Mouse (Mus musculus) stomach, postnatal 0 days (tissue): ENCODE measurements around the gene Zfp384. TPM values are rescaled to one million over a fixed set of nuclear protein-coding genes. Genes with fewer than 3 reads are reported as not detected.
A peak's percentile ranks its signal among the peaks of the same experiment; 100 is the strongest.

Experiments used
- ATAC-seq: fragments of 200-750 bp; cut with Nextera tagmentation; 2 replicates; pipeline ENCODE4 v1.8.0; 2017; ENCODE audit not compliant: low FRiP score, low TSS enrichment
- DNase-seq: peaks from one replicate; pipeline ENCODE4 v3.0.0-alpha.2; 2016; ENCODE audit warnings: low spot score
- H3K27ac ChIP-seq: fragments of 300-500 bp; sonication (generic); replicated peaks from 2 replicates; pipeline ENCODE4 v1.5.1; 2014; ENCODE audit warnings: mild to moderate bottlenecking, control low read depth
- H3K27me3 ChIP-seq: fragments of 300-500 bp; sonication (generic); 2 replicates; pipeline ENCODE4 v1.6.1; 2014; ENCODE audit warnings: low read length; ENCODE audit not compliant: control insufficient read depth, insufficient read depth
- H3K36me3 ChIP-seq: fragments of 300-500 bp; sonication (generic); 2 replicates; pipeline ENCODE4 v1.6.1; 2014; ENCODE audit warnings: low read length, mixed read lengths; ENCODE audit not compliant: control insufficient read depth, insufficient read depth
- H3K4me1 ChIP-seq: fragments of 300-500 bp; sonication (generic); replicated peaks from 2 replicates; pipeline ENCODE4 v1.6.1; 2014; ENCODE audit warnings: antibody characterized with exemption; ENCODE audit not compliant: control insufficient read depth, insufficient read depth
- H3K4me2 ChIP-seq: fragments of 300-500 bp; sonication (generic); replicated peaks from 2 replicates; pipeline ENCODE4 v1.6.1; 2014; ENCODE audit warnings: low read depth, mild to moderate bottlenecking, control low read depth, moderate library complexity
- H3K4me3 ChIP-seq: fragments of 300-500 bp; sonication (generic); 2 replicates; pipeline ENCODE4 v1.5.1; 2014; ENCODE audit warnings: low read depth, low read length, control low read depth
- H3K9ac ChIP-seq: fragments of 300-500 bp; sonication (generic); 2 replicates; pipeline ENCODE4 v1.6.1; 2014; ENCODE audit warnings: mild to moderate bottlenecking, low read length, control low read depth, mixed read lengths
- H3K9me3 ChIP-seq: fragments of 300-500 bp; sonication (generic); 2 replicates; pipeline ENCODE4 v1.6.1; 2016; ENCODE audit warnings: low read length; ENCODE audit not compliant: control insufficient read depth
- CTCF ChIP-seq: IDR thresholded peaks from 2 replicates; pipeline ENCODE4 v1.5.1; 2016; ENCODE audit warnings: antibody characterized with exemption, low read depth, mild to moderate bottlenecking, moderate library complexity
- EP300 ChIP-seq: optimal IDR thresholded peaks from 2 replicates; pipeline ENCODE3; 2016; ENCODE audit warnings: antibody characterized with exemption
- WGBS: fragments of 180-500 bp; shearing (Covaris S2); extraction: QIAGEN DNeasy Blood & Tissue Kit; methylation state at CpG from one replicate; pipeline ENCODE4 v1.1.7; 2014; 5-methylcytosine and 5-hydroxymethylcytosine counted together
- polyA plus RNA-seq: library from polyadenylated mRNA; unstranded; fragments of >200 nt; fragmentation: Nextera tagmentation; extraction: Ambion mirVana; gene quantifications from 2 replicates; pipeline ENCODE4 v1.2.1, GENCODE M21; 2015

Gene Zfp384
- polyA plus RNA-seq: 7.0 and 7.2 TPM in 2 replicates

- Histone ChIP-seq H3K27me3 (no peaks in the 10 kb centered on the region), H3K36me3 (no peaks in the 10 kb centered on the region), H3K4me1 (no peaks in the 10 kb centered on the region), H3K4me3 (peak within 1 kb of the TSS; percentile 83), H3K9me3 (no peaks in the 10 kb centered on the region), H3K27ac (peak within 1 kb of the TSS; percentile 99), H3K4me2 (peak within 1 kb of the TSS; percentile 72), H3K9ac (peak within 1 kb of the TSS; percentile 94)
- no peak for DNase-seq
- ATAC-seq: no peak
- WGBS: 5% methylated on average over 3 of the region's 3 CpGs
- no peak for TF ChIP-seq EP300
- TF ChIP-seq CTCF: no peak
Measured at GRCm38 (mm10) chr6:125009129-125009180, at the start of gene Zfp384. Zfp384 (plus strand) TSS chr6:125009145.

GRCm38 (mm10) chr6:124959960-124960359 is 49.0 kb upstream of the Zfp384 start:
- WGBS: 90% methylated on average over 13 of the region's 13 CpGs
- H3K27me3 ChIP-seq: no peaks in the 10 kb centered on the region
- 0 out of 2 replicates have a peak, but pooled peaks cover 4% of the 10 kb centered on the region for H3K4me1 ChIP-seq
- TF ChIP-seq EP300 (no peak), CTCF (no peak)
- no peak overlapping the region for H3K9ac ChIP-seq
- H3K4me3 ChIP-seq: no peak overlapping the region
- H3K36me3 ChIP-seq: peaks cover 19% of the 10 kb centered on the region
- no peak for DNase-seq
- no peak for ATAC-seq
- no peak overlapping the region for H3K4me2 ChIP-seq
- no peaks in the 10 kb centered on the region for H3K9me3 ChIP-seq
- no peak overlapping the region for H3K27ac ChIP-seq

- no peak overlapping the region for H3K4me2 ChIP-seq
- 0 out of 2 replicates have a peak, but pooled peaks cover 5% of the 10 kb centered on the region for H3K4me1 ChIP-seq
- H3K9ac ChIP-seq: no peak overlapping the region
- H3K36me3 ChIP-seq: peaks cover 19% of the 10 kb centered on the region
- H3K4me3 ChIP-seq: no peak overlapping the region
- no peaks in the 10 kb centered on the region for H3K9me3 ChIP-seq
- ATAC-seq (no peak), DNase-seq (no peak)
- 97% methylated on average over 12 of the region's 12 CpGs for WGBS
- H3K27ac ChIP-seq: no peak overlapping the region
- no peaks in the 10 kb centered on the region for H3K27me3 ChIP-seq
- TF ChIP-seq EP300 (no peak), CTCF (no peak)
Measured at GRCm38 (mm10) chr6:124961021-124961420, 47.9 kb upstream of the Zfp384 start.

- peak overlapping the region; percentile 81 for H3K4me3 ChIP-seq
- H3K9ac ChIP-seq: peak overlapping the region; percentile 84
- peaks cover 6% of the 10 kb centered on the region; the same call in 1 of the 2 replicates for H3K36me3 ChIP-seq
- H3K4me2 ChIP-seq: peak overlapping the region; percentile 82
- H3K27me3 ChIP-seq: no peaks in the 10 kb centered on the region
- TF ChIP-seq CTCF (peak; percentile 25), EP300 (no peak)
- H3K27ac ChIP-seq: peak overlapping the region; percentile 90
- 0 out of 2 replicates have a peak, but pooled peaks cover 6% of the 10 kb centered on the region for H3K4me1 ChIP-seq
- 28% methylated on average over 16 of the region's 16 CpGs for WGBS
- no peak for DNase-seq
- no peaks in the 10 kb centered on the region for H3K9me3 ChIP-seq
- no peak; the same call in 1 of the 2 replicates for ATAC-seq
Measured at GRCm38 (mm10) chr6:124964638-124965037, 44.3 kb upstream of the Zfp384 start.

- WGBS: under 1% methylated on average over 58 of the region's 68 CpGs
Measured at GRCm38 (mm10) chr6:124965088-124965719, 43.7 kb upstream of the Zfp384 start, which contains the start of gene Cops7a. Cops7a (minus strand) TSS chr6:124965538.

GRCm38 (mm10) chr6:124965747-124966146 is 43.2 kb upstream of the Zfp384 start:
- Histone ChIP-seq H3K9ac (peak overlapping the region; percentile 84), H3K4me2 (peak overlapping the region; percentile 82), H3K4me1 (0 out of 2 replicates have a peak, but pooled peaks cover 6% of the 10 kb centered on the region), H3K4me3 (peak overlapping the region; percentile 81), H3K36me3 (peaks cover 4% of the 10 kb centered on the region; the same call in 1 of the 2 replicates), H3K27me3 (no peaks in the 10 kb centered on the region), H3K27ac (peak overlapping the region; percentile 90), H3K9me3 (no peaks in the 10 kb centered on the region)
- no peak for TF ChIP-seq CTCF
- no peak for TF ChIP-seq EP300
- DNase-seq: no peak
- 9% methylated on average over 15 of the region's 15 CpGs for WGBS
- ATAC-seq: no peak

More at GRCm38 (mm10) chr6:124965088-124965719, 43.7 kb upstream of the Zfp384 start, which contains the start of gene Cops7a:
- Histone ChIP-seq H3K4me3 (peak within 1 kb of the TSS; percentile 81), H3K9me3 (no peaks in the 10 kb centered on the region), H3K27me3 (no peaks in the 10 kb centered on the region), H3K27ac (peak within 1 kb of the TSS; percentile 90), H3K36me3 (peaks cover 4% of the 10 kb centered on the region; the same call in 1 of the 2 replicates), H3K4me1 (0 out of 2 replicates have a peak, but pooled peaks cover 6% of the 10 kb centered on the region), H3K9ac (peak within 1 kb of the TSS; percentile 84), H3K4me2 (peak within 1 kb of the TSS; percentile 82)
- peak; percentile 5 for TF ChIP-seq EP300
- peak; percentile 37; the same call in 1 of the 2 replicates for TF ChIP-seq CTCF
- DNase-seq (peak; percentile 98), ATAC-seq (peak; percentile 96)
